Mouse (Mus musculus): ENCODE data around the gene Nemf. TPM values are rescaled to one million over a fixed set of nuclear protein-coding genes. Genes with fewer than 3 reads are reported as not detected.

The Nemf gene
- polyA plus RNA-seq, 1 experiment from 2014 or later: 87.8 TPM

GRCm38 (mm10) chr12:69280915-69281314 lies 76.0 kb downstream of the Nemf start:
- no peak overlapping the region for H3K4me3 ChIP-seq (ENCODE audit: low read depth, low read length)
- ATAC-seq (ENCODE audit: insufficient number of reproducible peaks, low FRiP score, low TSS enrichment, low read depth) (no peak), DNase-seq (ENCODE audit: low spot score) (no peak)
- no peak overlapping the region for H3K27ac ChIP-seq (replicated peaks; ENCODE audit: low read depth, low read length)
- no peaks in the 10 kb centered on the region for H3K36me3 ChIP-seq (ENCODE audit: control insufficient read depth, insufficient read depth, low read length)
- no peak overlapping the region for H3K4me2 ChIP-seq (ENCODE audit: low read depth, severe bottlenecking)
- no peaks in the 10 kb centered on the region for H3K4me1 ChIP-seq (ENCODE audit: control insufficient read depth, insufficient read depth, low read length)
- no peak overlapping the region for H3K9ac ChIP-seq (ENCODE audit: low read length)
- WGBS: 90% methylated on average over 3 of the region's 3 CpGs
- H3K27me3 ChIP-seq (ENCODE audit: control insufficient read depth, insufficient read depth, low read length): no peaks in the 10 kb centered on the region
- no peaks in the 10 kb centered on the region for H3K9me3 ChIP-seq (ENCODE audit: control insufficient read depth, low read length)

DNA sequence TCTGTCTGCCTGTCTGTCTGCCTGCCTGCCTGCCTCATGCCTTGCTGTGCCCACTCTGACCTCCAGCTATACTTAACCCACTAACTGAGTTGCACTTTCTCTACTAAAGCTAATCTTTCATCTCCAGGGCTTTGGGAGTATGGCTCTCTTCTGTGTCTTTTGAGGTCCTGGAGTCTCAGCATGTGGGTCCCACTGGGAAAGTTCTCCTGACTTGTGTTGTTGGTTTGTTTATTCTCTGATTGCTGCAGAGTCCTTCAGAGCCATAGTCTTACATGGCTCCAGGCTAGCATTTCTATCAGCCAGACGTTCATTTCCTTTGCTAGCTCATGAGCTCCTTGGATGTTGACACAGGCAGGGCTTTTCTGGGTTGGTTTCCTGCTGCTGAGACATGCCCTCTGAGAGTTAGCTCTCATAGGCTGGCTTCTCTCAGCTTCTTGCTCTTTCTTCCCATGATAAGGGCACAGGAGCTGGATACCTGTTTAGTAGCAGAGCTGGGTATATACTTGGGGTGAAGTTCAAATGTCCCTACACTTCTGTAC lies 77.0 kb downstream of the Nemf start:
- Histone ChIP-seq H3K9me3 (ENCODE audit: control insufficient read depth, low read length) (no peaks in the 10 kb centered on the region), H3K9ac (ENCODE audit: low read length) (no peak overlapping the region), H3K27me3 (ENCODE audit: control insufficient read depth, insufficient read depth, low read length) (no peaks in the 10 kb centered on the region), H3K4me3 (ENCODE audit: low read depth, low read length) (no peak overlapping the region), H3K36me3 (ENCODE audit: control insufficient read depth, insufficient read depth, low read length) (no peaks in the 10 kb centered on the region), H3K4me1 (ENCODE audit: control insufficient read depth, insufficient read depth, low read length) (no peaks in the 10 kb centered on the region), H3K4me2 (ENCODE audit: low read depth, severe bottlenecking) (no peak overlapping the region), H3K27ac (replicated peaks; ENCODE audit: low read depth, low read length) (no peak overlapping the region)
- DNase-seq (ENCODE audit: low spot score) (no peak), ATAC-seq (ENCODE audit: insufficient number of reproducible peaks, low FRiP score, low TSS enrichment, low read depth) (no peak)
- 57% methylated on average over 1 of the region's 1 CpGs for WGBS

DNA sequence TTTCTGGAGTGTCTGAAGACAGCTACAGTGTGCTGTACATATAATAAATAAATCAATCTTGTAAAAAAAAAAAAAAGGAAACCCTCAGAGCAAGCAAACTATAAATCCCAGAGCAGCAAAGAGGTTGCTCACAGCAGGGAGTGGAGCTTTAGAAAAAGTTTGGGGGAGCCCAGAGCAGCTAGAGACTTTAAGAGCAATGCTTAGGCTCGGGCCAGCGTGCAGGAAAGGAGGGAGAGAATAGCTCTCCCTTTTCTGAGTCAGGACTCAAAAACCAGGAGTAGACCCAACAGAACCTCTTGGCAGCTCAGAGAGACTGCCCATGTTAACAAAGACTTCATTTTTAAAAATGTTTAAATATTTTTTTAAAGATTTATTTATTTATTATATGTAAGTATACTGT lies 88.0 kb downstream of the Nemf start:
- ATAC-seq (ENCODE audit: insufficient number of reproducible peaks, low FRiP score, low TSS enrichment, low read depth) (no peak), DNase-seq (ENCODE audit: low spot score) (no peak)
- Histone ChIP-seq H3K9ac (ENCODE audit: low read length) (no peak overlapping the region), H3K27ac (replicated peaks; ENCODE audit: low read depth, low read length) (no peak overlapping the region), H3K4me2 (ENCODE audit: low read depth, severe bottlenecking) (no peak overlapping the region), H3K4me1 (ENCODE audit: control insufficient read depth, insufficient read depth, low read length) (no peaks in the 10 kb centered on the region), H3K27me3 (ENCODE audit: control insufficient read depth, insufficient read depth, low read length) (no peaks in the 10 kb centered on the region), H3K9me3 (ENCODE audit: control insufficient read depth, low read length) (no peaks in the 10 kb centered on the region), H3K4me3 (ENCODE audit: low read depth, low read length) (no peak overlapping the region), H3K36me3 (ENCODE audit: control insufficient read depth, insufficient read depth, low read length) (no peaks in the 10 kb centered on the region)
- 65% methylated on average over 2 of the region's 2 CpGs for WGBS

GRCm38 (mm10) chr12:69267956-69268632 lies 88.9 kb downstream of the Nemf start:
- H3K4me2 ChIP-seq (ENCODE audit: low read depth, severe bottlenecking): no peak overlapping the region
- no peak overlapping the region for H3K4me3 ChIP-seq (ENCODE audit: low read depth, low read length)
- H3K36me3 ChIP-seq (ENCODE audit: control insufficient read depth, insufficient read depth, low read length): no peaks in the 10 kb centered on the region
- WGBS: 79% methylated on average over 11 of the region's 11 CpGs
- no peaks in the 10 kb centered on the region for H3K4me1 ChIP-seq (ENCODE audit: control insufficient read depth, insufficient read depth, low read length)
- no peak overlapping the region for H3K9ac ChIP-seq (ENCODE audit: low read length)
- no peaks in the 10 kb centered on the region for H3K27me3 ChIP-seq (ENCODE audit: control insufficient read depth, insufficient read depth, low read length)
- H3K27ac ChIP-seq (replicated peaks; ENCODE audit: low read depth, low read length): no peak overlapping the region
- ATAC-seq (ENCODE audit: insufficient number of reproducible peaks, low FRiP score, low TSS enrichment, low read depth) (no peak), DNase-seq (ENCODE audit: low spot score) (no peak)
- no peaks in the 10 kb centered on the region for H3K9me3 ChIP-seq (ENCODE audit: control insufficient read depth, low read length)

- H3K9ac ChIP-seq (ENCODE audit: low read length): no peak overlapping the region
- WGBS: 90% methylated on average over 3 of the region's 3 CpGs
- no peaks in the 10 kb centered on the region for H3K36me3 ChIP-seq (ENCODE audit: control insufficient read depth, insufficient read depth, low read length)
- no peak overlapping the region for H3K4me2 ChIP-seq (ENCODE audit: low read depth, severe bottlenecking)
- DNase-seq (ENCODE audit: low spot score) (no peak), ATAC-seq (ENCODE audit: insufficient number of reproducible peaks, low FRiP score, low TSS enrichment, low read depth) (no peak)
- H3K9me3 ChIP-seq (ENCODE audit: control insufficient read depth, low read length): no peaks in the 10 kb centered on the region
- H3K27me3 ChIP-seq (ENCODE audit: control insufficient read depth, insufficient read depth, low read length): no peaks in the 10 kb centered on the region
- H3K4me1 ChIP-seq (ENCODE audit: control insufficient read depth, insufficient read depth, low read length): no peaks in the 10 kb centered on the region
- H3K27ac ChIP-seq (replicated peaks; ENCODE audit: low read depth, low read length): no peak overlapping the region
- H3K4me3 ChIP-seq (ENCODE audit: low read depth, low read length): no peak overlapping the region
Measured at GRCm38 (mm10) chr12:69265031-69265430, 91.9 kb downstream of the Nemf start.

DNA sequence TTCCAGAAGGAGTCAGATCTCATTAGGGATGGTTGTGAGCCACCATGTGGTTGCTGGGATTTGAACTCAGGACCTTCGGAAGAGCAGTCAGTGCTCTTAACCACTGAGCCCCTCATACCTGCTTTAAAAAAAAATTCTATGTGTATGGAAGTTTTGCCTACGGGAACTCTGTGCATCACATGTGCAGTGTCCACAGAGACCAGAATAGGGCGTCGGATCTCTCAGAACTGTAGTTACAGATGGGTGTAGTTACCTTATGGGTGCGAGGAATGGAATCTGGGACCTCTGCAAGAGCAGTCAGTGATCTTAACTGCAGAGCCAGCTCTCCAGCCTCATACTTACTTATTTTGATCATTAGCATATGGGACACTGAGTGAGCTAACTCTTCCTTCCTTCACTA lies 94.7 kb downstream of the Nemf start:
- Histone ChIP-seq H3K27ac (replicated peaks; ENCODE audit: low read depth, low read length) (no peak overlapping the region), H3K4me3 (ENCODE audit: low read depth, low read length) (no peak overlapping the region), H3K4me1 (ENCODE audit: control insufficient read depth, insufficient read depth, low read length) (no peaks in the 10 kb centered on the region), H3K4me2 (ENCODE audit: low read depth, severe bottlenecking) (no peak overlapping the region), H3K36me3 (ENCODE audit: control insufficient read depth, insufficient read depth, low read length) (no peaks in the 10 kb centered on the region), H3K9me3 (ENCODE audit: control insufficient read depth, low read length) (no peaks in the 10 kb centered on the region), H3K27me3 (ENCODE audit: control insufficient read depth, insufficient read depth, low read length) (no peaks in the 10 kb centered on the region), H3K9ac (ENCODE audit: low read length) (no peak overlapping the region)
- ATAC-seq (ENCODE audit: insufficient number of reproducible peaks, low FRiP score, low TSS enrichment, low read depth) (no peak), DNase-seq (ENCODE audit: low spot score) (no peak)
- WGBS: 95% methylated on average over 5 of the region's 5 CpGs

Small RNA genes lying within 50 kb of the gene (microRNA-seq; reads per million reads assigned to microRNA genes)
- not detected for gene Gm47299
- not detected for gene Gm47305

Other genes with a start within 250 kb of the Nemf start
- gene Rps29, start 198.0 kb downstream of the Nemf start, polyA plus RNA-seq (2014; fragmentation: Nextera tagmentation; extraction: Ambion mirVana): 1,587 and 1,677 TPM in 2 replicates
- gene Lrr1, start 188.4 kb downstream of the Nemf start, polyA plus RNA-seq (2014; fragmentation: Nextera tagmentation; extraction: Ambion mirVana): 30.1 and 30.9 TPM in 2 replicates
- 561 and 598 TPM in 2 replicates for gene Rpl36al, start 173.1 kb downstream of the Nemf start, polyA plus RNA-seq (2014; fragmentation: Nextera tagmentation; extraction: Ambion mirVana)
- gene Mgat2, start 173.0 kb downstream of the Nemf start, polyA plus RNA-seq (2014; fragmentation: Nextera tagmentation; extraction: Ambion mirVana): 32.3 and 33.6 TPM in 2 replicates
- 41.6 and 45.6 TPM in 2 replicates for gene Gm49383, start 160.1 kb downstream of the Nemf start, polyA plus RNA-seq (2014; fragmentation: Nextera tagmentation; extraction: Ambion mirVana)
- 15.0 and 16.2 TPM in 2 replicates for gene Dnaaf2, start 158.7 kb downstream of the Nemf start, polyA plus RNA-seq (2014; fragmentation: Nextera tagmentation; extraction: Ambion mirVana)
- 41.3 and 43.5 TPM in 2 replicates for gene Gm49384, start 152.9 kb downstream of the Nemf start, polyA plus RNA-seq (2014; fragmentation: Nextera tagmentation; extraction: Ambion mirVana)
- gene Pole2, start 129.0 kb downstream of the Nemf start, polyA plus RNA-seq (2014; fragmentation: Nextera tagmentation; extraction: Ambion mirVana): 32.7 and 38.4 TPM in 2 replicates
- 1.7 and 4.7 TPM in 2 replicates for gene Klhdc1, start 116.0 kb downstream of the Nemf start, polyA plus RNA-seq (2014; fragmentation: Nextera tagmentation; extraction: Ambion mirVana)
- 200 and 207 TPM in 2 replicates for gene Klhdc2, start 60.5 kb downstream of the Nemf start, polyA plus RNA-seq (2014; fragmentation: Nextera tagmentation; extraction: Ambion mirVana)
- 51.6 and 54.5 TPM in 2 replicates for gene Arf6, start 15.0 kb upstream of the Nemf start, polyA plus RNA-seq (2014; fragmentation: Nextera tagmentation; extraction: Ambion mirVana)
- gene Gm9887, start 15.3 kb upstream of the Nemf start, polyA plus RNA-seq (2014; fragmentation: Nextera tagmentation; extraction: Ambion mirVana): 1.0 and 1.4 TPM in 2 replicates
- 36.6 and 37.5 TPM in 2 replicates for gene Vcpkmt, start 225.9 kb upstream of the Nemf start, polyA plus RNA-seq (2014; fragmentation: Nextera tagmentation; extraction: Ambion mirVana)